Mouse (Mus musculus): ENCODE data around the gene Gm17622.

Gene Gm17622

GRCm38 (mm10) chr13:96511262-96511661 is 20.7 kb downstream of the Gm17622 start:
- no peak for DNase-seq

DNA sequence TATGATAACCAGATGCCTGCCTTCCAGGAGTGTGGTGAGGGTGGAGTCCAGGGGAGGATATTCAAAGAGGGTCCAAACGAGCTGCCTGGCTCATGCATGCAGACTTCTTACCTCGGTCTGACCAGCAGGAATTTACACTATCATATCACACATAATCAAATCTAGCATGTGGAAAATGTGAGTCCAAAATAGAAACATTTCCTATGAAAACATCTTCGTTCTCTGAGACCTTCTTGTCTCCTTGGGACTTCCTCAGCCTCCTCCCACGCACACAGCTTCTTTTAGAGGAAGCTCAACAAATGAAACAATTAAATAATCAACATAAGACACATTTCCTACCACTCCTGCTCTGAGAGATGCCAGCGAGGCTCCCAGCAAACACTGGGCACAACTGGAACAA is 21.4 kb downstream of the Gm17622 start:
- no peak for DNase-seq

GRCm38 (mm10) chr13:96514154-96514942 is 23.8 kb downstream of the Gm17622 start:
- DNase-seq: no peak

DNA sequence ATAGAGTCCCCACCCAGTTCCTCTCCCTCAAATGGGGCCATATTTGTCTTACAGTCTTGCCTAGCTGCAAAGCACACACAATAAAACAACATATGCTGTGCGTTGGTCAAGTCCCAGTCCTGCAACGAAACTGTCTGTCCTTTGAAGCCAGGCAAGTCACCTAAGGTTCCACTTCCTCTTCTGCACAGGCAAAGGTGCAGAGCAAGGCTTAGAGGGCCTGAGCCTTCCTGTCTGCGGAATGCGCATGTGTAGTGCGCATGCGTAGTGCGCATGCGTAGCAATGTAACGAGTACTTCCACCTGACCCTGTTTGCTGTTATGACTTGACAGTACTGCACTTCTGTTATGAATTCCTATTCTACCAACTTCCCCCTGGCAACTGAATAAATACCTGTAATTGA is 25.7 kb downstream of the Gm17622 start:
- DNase-seq: no peak

- no peak for DNase-seq
These were observed 26.8 kb downstream of the Gm17622 start for GRCm38 (mm10) chr13:96517335-96517734.

DNA sequence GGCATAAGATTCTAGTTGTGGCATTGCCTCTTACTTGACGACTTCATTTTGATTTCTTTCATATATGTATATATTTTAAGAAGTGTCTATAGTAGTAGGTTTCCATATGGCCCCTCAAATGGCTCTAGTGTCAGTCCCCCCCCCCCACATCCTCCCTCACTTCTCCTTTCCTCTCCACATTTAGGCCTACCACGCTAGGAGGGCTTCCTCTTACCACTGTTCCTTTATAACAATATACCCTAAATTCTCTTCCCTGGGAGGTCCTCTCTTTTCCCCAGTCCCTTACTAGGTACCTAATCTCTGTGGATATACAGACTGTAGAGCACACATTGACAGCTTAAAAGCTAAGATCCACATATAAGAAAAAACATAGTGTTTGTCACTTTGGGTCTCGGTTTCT is 30.8 kb downstream of the Gm17622 start:
- DNase-seq: no peak

- DNase-seq: no peak
These were observed 36.5 kb downstream of the Gm17622 start for GRCm38 (mm10) chr13:96527022-96527421.

- no peak for DNase-seq
These were observed 37.3 kb downstream of the Gm17622 start for GRCm38 (mm10) chr13:96527856-96528255.

DNA sequence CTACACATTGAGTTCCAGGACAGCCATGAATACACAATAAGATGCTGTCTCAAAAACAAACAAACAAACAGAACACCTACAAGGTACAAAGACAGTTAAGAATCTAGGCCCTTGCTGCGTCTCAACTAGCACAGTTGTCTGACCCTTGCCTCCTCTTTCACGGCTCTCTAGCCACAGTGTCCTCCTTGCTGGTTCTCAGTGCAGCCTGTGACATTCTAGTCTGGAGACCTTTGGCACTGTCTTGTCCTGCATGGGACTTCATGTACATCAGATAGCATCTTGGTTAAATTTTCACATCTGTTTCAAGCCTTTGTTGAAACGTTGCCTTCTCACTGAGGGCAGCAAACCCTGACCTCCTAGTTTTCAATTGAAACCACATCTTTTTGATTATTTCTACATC is 38.2 kb downstream of the Gm17622 start:
- no peak for DNase-seq

DNA sequence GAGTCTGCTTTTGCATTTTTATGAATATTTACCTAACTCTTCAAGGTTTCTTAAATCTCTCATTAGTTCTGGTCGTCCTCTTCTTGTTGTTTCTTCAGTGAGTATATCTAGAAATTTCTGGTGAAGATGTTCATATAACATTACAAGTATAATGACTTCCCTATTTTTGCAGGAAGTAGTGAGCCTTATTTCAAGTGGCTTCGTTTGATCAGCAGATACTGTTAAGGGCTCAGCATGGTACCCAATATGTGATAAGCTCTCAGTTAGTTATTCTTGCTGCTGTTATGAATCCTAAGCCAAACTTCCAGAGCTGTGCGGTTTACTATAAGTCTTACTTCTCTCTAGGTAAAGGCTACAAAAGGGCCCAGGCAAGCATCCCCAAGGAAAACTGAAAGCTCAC is 39.0 kb downstream of the Gm17622 start:
- DNase-seq: no peak

DNA sequence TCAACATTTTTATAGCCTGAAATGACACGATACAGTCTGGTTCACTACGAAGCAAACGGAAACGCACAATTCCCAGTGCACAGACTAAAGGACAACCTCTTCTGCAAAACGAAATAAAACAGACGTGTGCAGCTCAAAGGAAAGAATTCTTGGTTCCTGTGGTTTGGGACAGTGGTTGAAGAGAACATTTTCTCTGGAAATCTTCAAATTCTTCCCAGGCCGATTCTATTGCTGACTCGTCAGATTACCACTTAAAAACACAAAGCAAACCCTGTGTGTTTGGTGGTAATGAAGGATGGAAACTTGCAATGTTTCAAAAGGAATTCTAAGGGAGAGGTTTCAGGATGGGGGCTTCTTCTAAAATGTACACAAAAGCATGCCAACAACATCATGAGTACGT is 39.5 kb downstream of the Gm17622 start:
- no peak for DNase-seq

DNA sequence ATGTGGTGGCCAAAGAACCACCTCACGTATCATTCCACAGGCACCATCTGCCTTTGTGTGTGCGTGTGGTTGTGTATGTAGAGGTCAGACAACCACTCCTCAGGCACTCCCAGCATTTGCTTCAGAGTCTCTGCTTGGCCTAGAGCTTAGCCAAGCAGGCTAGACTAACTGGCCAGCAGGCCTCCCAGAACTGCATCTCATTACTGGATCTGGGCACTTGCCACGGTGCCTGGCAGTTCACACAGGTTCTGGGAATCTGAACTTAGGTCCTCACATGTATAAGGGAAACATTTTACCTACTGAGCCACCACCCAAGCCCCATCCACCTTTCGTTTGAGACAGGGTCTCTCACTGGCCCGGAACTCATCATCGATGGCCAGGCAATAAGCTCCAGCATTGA is 41.6 kb downstream of the Gm17622 start:
- no peak for DNase-seq

GRCm38 (mm10) chr13:96533742-96534141 is 43.2 kb downstream of the Gm17622 start:
- DNase-seq: no peak

DNA sequence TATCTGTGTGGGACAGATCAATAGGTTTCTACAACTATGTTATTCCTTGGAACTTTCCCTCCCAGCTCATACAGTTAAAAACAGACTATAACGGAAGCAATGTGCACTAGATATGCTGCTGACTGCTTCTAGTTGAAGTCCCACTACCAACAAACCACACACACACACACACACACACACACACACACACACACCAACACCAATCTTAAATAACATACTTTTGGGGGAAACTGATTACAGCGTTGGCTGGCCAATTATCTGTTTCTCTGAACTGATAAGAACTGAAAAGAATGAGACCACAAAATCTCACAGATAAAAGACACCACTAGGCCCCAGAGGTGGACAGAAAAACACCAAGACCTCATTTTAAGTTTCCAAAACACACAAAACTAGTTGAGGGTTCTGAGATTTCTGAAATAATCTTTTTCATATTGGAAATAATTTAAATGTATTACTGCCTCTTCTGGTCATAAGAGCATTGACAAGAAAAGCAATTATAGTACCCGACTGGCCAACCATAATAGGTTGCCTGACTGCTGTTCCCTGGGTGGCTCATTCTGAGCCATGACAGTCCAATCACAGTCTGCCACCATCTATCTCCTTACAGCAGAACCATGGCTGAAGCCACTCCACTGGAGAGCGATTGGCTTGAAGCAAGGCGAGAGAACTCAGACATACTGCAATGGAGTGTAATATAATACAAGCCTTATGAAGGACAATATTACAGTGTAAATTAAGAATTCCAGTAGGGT is 46.5 kb downstream of the Gm17622 start:
- DNase-seq: no peak

DNA sequence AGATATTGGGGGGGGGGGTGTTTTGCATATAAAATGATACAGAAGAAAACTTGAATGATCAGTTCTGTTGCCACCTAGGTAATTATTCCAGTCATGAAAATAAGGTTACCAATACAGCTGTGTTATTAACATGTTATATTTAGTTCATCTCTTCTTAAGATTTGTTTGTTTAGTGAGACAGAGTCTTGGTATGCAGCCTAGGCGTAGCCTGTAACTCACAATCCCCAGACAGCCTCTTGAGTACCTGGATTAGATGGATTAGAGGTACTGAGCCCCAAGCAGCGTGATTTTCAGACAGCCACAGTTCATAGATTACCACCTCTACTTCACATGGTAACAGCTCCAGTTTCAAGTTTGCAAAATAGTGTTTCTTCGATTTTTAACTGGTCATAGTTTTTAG is 47.6 kb downstream of the Gm17622 start:
- DNase-seq: no peak

Measured in liver (tissue).